Mouse (Mus musculus) embryonic facial prominence, embryonic 13.5 days (tissue): ENCODE measurements around the gene B230104I21Rik. TPM values are rescaled to one million over a fixed set of nuclear protein-coding genes. Genes with fewer than 3 reads are reported as not detected.

Source experiments
- ATAC-seq: fragments of 200-750 bp; cut with Nextera tagmentation; 2 replicates; pipeline ENCODE4 v1.8.0; 2017; ENCODE audit warnings: low read depth; ENCODE audit not compliant: insufficient number of reproducible peaks, insufficient read depth, low FRiP score, low TSS enrichment
- H3K27ac ChIP-seq: fragments of 300-500 bp; sonication (generic); 2 replicates; pipeline ENCODE4 v1.5.1; 2015; ENCODE audit warnings: moderate library complexity, mild to moderate bottlenecking, inconsistent platforms
- H3K27me3 ChIP-seq: fragments of 300-500 bp; sonication (generic); 2 replicates; pipeline ENCODE4 v1.6.1; 2015; ENCODE audit warnings: mild to moderate bottlenecking, inconsistent platforms
- H3K36me3 ChIP-seq: fragments of 300-500 bp; sonication (generic); 2 replicates; pipeline ENCODE4 v1.6.1; 2015; ENCODE audit warnings: mild to moderate bottlenecking, inconsistent platforms
- H3K4me1 ChIP-seq: fragments of 300-500 bp; sonication (generic); 2 replicates; pipeline ENCODE4 v1.6.1; 2015; ENCODE audit warnings: inconsistent platforms
- H3K4me2 ChIP-seq: fragments of 300-500 bp; sonication (generic); 2 replicates; pipeline ENCODE4 v1.6.1; 2015; ENCODE audit warnings: moderate library complexity, mild to moderate bottlenecking, inconsistent platforms
- H3K4me3 ChIP-seq: fragments of 300-500 bp; sonication (generic); 2 replicates; pipeline ENCODE4 v1.5.1; 2015; ENCODE audit warnings: mild to moderate bottlenecking, inconsistent platforms
- H3K9ac ChIP-seq: fragments of 300-500 bp; sonication (generic); 2 replicates; pipeline ENCODE4 v1.6.1; 2015; ENCODE audit warnings: mild to moderate bottlenecking, inconsistent platforms
- H3K9me3 ChIP-seq: fragments of 300-500 bp; sonication (generic); 2 replicates; pipeline ENCODE4 v1.6.1; 2016; ENCODE audit warnings: inconsistent platforms
- WGBS: fragments of 180-500 bp; shearing (Covaris S2); methylation state at CpG from one replicate; pipeline ENCODE4 v1.1.7; 2015; ENCODE audit warnings: mixed read lengths; 5-methylcytosine and 5-hydroxymethylcytosine counted together
- polyA plus RNA-seq: library from polyadenylated mRNA; unstranded; fragments of >200 nt; fragmentation: Nextera tagmentation; extraction: Ambion mirVana; gene quantifications from 2 replicates; pipeline ENCODE4 v1.2.1, GENCODE M21; 2015

B230104I21Rik gene
- polyA plus RNA-seq, 1 experiment from 2014 or later = not detected

DNA sequence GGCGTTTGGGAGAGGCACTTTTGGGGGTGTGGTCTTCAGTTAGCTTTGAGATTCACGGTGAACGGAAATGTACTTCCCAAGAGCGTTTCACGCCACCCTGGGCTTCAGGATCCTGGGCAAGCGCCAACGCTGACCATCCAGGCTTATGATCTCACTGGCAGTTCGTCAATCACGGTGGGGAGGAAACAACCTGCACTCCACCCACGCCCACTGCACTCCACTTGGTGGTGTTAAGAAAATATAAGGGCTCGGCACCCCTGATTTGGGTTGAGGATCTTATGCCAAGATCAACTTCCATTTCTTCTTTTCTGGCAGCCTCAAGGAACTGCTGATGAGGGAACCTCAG lies 22.3 kb upstream of the B230104I21Rik start:
- 64% methylated on average over 11 of the region's 11 CpGs for WGBS
- Histone ChIP-seq H3K9ac (no peak overlapping the region), H3K27ac (peak overlapping the region; percentile 48; the same call in 1 of the 2 replicates)

DNA sequence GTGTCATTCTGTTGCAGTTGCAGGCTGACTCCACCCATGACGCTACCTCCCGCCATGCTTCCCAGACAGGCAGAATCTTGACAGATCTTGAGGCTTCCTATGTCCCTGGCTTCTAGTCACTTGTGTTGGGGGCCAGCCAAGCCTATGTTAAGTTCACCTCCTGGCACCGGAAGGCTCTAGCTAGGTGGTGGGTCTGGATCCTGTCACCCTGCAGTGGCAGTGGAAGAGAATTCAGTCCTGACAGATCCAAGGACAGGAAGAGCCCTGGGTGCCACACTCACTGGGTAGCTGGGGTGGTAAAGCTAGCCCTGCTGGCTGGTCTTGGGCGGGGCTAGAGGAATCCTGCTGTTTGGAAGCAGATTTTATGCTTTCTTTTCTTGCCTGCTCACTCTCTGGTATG lies 10.5 kb upstream of the B230104I21Rik start:
- 75% methylated on average over 4 of the region's 4 CpGs for WGBS
- H3K9ac ChIP-seq = peak overlapping the region; percentile 40; the same call in 1 of the 2 replicates
- H3K4me3 ChIP-seq = no peak overlapping the region
- H3K9me3 ChIP-seq = no peaks in the 10 kb centered on the region
- no peak for ATAC-seq
- no peak overlapping the region for H3K4me2 ChIP-seq
- no peak overlapping the region for H3K27ac ChIP-seq
- H3K27me3 ChIP-seq = 0 out of 2 replicates have a peak, but pooled peaks cover 3% of the 10 kb centered on the region
- peaks cover 18% of the 10 kb centered on the region for H3K4me1 ChIP-seq
- peaks cover 52% of the 10 kb centered on the region for H3K36me3 ChIP-seq

More for the DNA sequence above, 22.3 kb upstream of the B230104I21Rik start:
- Histone ChIP-seq H3K4me3 (no peak overlapping the region), H3K27me3 (no peaks in the 10 kb centered on the region), H3K36me3 (peaks cover 7% of the 10 kb centered on the region), H3K4me1 (0 out of 2 replicates have a peak, but pooled peaks cover 3% of the 10 kb centered on the region), H3K4me2 (no peak overlapping the region), H3K9me3 (no peaks in the 10 kb centered on the region)
- no peak for ATAC-seq

DNA sequence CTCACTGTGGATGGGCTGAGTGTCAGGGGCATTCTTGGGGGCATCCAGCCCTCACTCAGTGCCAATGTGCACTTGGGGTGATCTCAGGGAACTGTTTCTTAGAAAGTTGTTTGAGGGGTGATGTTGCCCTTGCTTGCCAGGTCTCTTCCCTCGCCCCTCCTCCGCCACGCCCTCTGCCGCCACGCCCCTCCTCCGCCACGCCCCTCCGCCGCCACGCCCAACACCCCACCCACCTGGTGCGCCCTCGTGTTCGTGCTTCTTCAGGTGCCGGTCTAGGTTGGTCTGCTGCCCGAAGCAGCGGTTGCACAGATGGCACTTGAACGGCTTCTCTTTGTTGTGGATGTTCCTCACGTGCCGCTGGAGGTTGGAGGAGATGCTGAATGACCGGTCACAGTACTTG lies 7.5 kb upstream of the B230104I21Rik start:
- peaks cover 25% of the 10 kb centered on the region for H3K36me3 ChIP-seq
- peaks cover 6% of the 10 kb centered on the region; the same call in 1 of the 2 replicates for H3K27me3 ChIP-seq
- ATAC-seq = no peak
- H3K4me1 ChIP-seq = peaks cover 30% of the 10 kb centered on the region
- WGBS = 6% methylated on average over 20 of the region's 20 CpGs
- H3K9ac ChIP-seq = no peak overlapping the region
- H3K9me3 ChIP-seq = no peaks in the 10 kb centered on the region
- no peak overlapping the region for H3K4me3 ChIP-seq
- H3K4me2 ChIP-seq = peak overlapping the region; percentile 24
- no peak overlapping the region for H3K27ac ChIP-seq

DNA sequence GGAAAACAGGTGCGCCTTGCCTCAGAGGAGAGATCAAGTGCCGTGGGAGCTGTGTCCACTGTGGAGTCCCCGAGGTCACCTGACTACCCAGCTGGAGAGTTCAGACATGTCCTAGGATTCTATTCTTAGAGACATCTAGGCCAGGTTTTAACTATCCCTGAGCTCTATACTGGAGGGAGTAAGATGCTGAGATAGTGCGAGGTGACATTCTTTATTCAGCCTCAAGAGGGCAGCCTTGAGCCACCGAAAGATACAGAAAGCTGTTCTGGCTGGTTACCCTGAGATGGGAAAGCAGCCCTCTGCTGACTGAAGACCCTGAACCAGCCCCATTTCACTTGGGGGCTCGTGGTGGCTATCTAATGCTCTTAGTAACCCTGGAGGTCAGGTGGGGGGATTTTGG lies 7.1 kb upstream of the B230104I21Rik start:
- Histone ChIP-seq H3K27me3 (peaks cover 6% of the 10 kb centered on the region; the same call in 1 of the 2 replicates), H3K4me2 (peak overlapping the region; percentile 24), H3K9me3 (no peaks in the 10 kb centered on the region), H3K4me3 (no peak overlapping the region), H3K9ac (no peak overlapping the region), H3K4me1 (peaks cover 30% of the 10 kb centered on the region), H3K36me3 (peaks cover 22% of the 10 kb centered on the region), H3K27ac (peak overlapping the region; percentile 68; the same call in 1 of the 2 replicates)
- no peak for ATAC-seq
- WGBS = 6% methylated on average over 6 of the region's 6 CpGs

DNA sequence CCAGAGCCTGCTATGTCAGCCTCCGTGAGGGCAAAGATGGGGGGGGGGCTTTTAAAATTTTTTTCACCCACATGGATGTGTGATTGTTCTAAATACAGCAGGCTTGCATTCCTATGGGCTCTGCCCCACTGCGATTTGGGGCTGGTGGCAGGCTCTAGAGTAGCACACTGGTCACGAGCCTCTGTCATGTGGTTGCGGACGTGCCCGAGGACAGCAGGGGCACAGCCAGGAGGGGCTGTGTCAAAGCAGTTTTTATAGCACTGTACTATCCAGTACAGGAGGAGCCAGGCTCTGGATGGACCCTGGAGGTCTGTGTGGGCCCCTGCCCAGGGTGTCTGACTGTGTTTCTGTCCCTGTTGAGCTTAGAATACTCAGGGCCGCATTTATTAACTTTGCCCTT lies 5.9 kb upstream of the B230104I21Rik start:
- ATAC-seq = no peak
- Histone ChIP-seq H3K9ac (no peak overlapping the region), H3K4me2 (no peak overlapping the region), H3K27ac (no peak overlapping the region), H3K36me3 (peaks cover 20% of the 10 kb centered on the region; the same call in 1 of the 2 replicates), H3K4me3 (no peak overlapping the region), H3K4me1 (peaks cover 35% of the 10 kb centered on the region), H3K9me3 (no peaks in the 10 kb centered on the region), H3K27me3 (peaks cover 6% of the 10 kb centered on the region; the same call in 1 of the 2 replicates)
- 84% methylated on average over 7 of the region's 7 CpGs for WGBS

DNA sequence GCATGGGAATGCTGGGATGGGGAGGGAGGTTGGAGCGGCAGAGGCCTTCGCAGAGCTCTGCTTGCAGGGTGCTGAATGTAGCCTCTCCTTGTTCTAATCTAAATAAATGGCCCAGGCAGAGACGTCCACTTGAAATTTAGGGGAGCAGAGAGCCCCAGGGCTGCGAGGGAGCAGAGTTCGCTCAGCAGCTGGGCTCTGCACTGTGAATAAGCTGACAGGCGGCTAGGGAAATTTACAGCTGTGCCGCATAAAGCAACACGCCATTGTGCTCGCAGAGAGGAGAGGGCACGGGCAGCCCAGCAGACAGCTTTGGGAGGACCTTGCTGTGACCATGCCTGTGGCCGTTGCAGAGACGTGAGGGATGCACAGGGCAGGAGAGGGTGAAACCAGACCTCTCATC lies 4.7 kb upstream of the B230104I21Rik start:
- Histone ChIP-seq H3K4me1 (peaks cover 35% of the 10 kb centered on the region), H3K9me3 (no peaks in the 10 kb centered on the region), H3K36me3 (peaks cover 13% of the 10 kb centered on the region; the same call in 1 of the 2 replicates), H3K27ac (no peak overlapping the region), H3K9ac (no peak overlapping the region), H3K4me3 (no peak overlapping the region), H3K4me2 (no peak overlapping the region), H3K27me3 (peaks cover 11% of the 10 kb centered on the region; the same call in 1 of the 2 replicates)
- ATAC-seq = no peak
- 41% methylated on average over 12 of the region's 12 CpGs for WGBS

DNA sequence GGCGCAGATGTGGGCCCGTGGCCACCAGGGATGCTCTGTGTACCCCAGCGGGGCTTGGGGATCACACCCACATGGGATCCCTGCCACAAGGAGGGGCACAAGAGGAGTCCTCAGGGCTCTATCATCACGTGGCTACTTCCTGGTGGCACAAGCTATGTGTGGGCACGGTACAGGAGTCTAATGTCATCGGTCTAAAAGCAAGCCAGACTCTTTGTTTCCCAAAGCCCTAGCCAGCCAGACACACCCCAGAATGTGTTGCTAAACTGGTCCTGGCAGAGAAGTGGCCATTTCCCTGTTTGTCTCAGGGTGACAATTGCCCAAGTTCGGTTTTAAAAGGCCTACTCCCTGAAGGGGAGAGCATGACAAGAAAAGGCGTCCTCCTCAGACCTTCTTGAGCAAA lies 2.6 kb upstream of the B230104I21Rik start:
- no peaks in the 10 kb centered on the region for H3K9me3 ChIP-seq
- no peak overlapping the region for H3K27ac ChIP-seq
- peaks cover 44% of the 10 kb centered on the region for H3K4me1 ChIP-seq
- 64% methylated on average over 8 of the region's 8 CpGs for WGBS
- H3K36me3 ChIP-seq = 0 out of 2 replicates have a peak, but pooled peaks cover 8% of the 10 kb centered on the region
- H3K9ac ChIP-seq = no peak overlapping the region
- no peak overlapping the region for H3K4me3 ChIP-seq
- H3K27me3 ChIP-seq = peaks cover 8% of the 10 kb centered on the region; the same call in 1 of the 2 replicates
- no peak for ATAC-seq
- H3K4me2 ChIP-seq = no peak overlapping the region

DNA sequence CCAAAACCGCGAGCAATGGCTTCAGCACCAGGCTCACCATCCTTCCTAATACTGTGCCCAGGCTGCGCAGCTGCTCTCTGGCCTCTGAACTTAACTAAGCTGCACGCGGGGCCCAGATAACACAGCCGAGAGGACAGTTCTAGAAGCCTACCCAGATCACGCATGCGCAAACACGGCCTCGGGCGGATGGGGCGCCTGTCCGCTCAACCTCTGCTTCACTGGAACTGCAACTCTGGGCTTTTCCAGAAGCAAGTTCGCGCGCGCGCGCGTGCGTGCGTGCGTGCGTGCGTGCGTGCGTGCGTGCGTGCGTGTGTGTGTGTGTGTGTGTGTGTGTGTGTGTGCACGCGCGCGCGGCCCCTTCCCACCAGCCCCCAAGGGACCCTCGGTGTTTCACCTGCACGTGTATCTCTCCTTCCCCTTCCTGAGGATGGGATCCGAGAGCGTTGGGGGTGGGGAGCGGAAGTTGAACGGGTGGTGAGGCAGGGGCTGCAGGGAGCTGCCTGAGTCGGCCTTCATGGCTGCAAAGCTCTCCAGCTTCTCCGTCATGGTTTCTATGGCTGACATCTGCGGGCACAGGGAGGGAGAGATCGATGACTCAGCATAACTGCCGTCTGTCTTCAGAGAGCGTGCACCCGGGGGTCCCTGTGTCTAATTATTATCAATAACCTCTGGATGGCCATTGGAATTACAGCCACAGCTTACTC lies 1.1 kb upstream of the B230104I21Rik start:
- Histone ChIP-seq H3K27ac (no peak overlapping the region), H3K36me3 (0 out of 2 replicates have a peak, but pooled peaks cover 12% of the 10 kb centered on the region), H3K4me3 (peak overlapping the region; percentile 13), H3K4me1 (peaks cover 30% of the 10 kb centered on the region), H3K9me3 (no peaks in the 10 kb centered on the region), H3K9ac (peak overlapping the region; percentile 40; the same call in 1 of the 2 replicates), H3K27me3 (peaks cover 8% of the 10 kb centered on the region; the same call in 1 of the 2 replicates), H3K4me2 (peak overlapping the region; percentile 46)
- no peak for ATAC-seq
- WGBS = 69% methylated on average over 46 of the region's 48 CpGs

DNA sequence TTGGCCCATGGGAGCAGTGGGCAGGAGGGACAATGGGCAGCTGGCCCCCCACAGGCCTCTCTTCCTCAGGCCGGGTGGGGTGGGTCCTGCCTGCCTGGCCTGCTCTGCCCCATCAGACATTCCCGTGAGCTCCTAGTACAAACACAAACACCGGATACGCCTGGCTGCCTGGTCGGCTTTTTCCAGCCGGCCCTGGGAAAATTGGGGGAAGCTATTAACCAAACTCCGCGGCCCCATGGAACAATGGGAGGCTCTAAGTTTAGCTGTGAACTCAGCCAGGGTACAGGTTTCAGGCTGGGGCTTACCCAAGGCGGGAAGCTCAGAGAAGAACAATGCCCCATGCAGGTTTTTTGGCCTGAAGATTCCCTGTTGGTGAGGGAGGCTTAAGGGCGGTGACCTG lies 723 bp downstream of the B230104I21Rik start:
- Histone ChIP-seq H3K9me3 (no peaks in the 10 kb centered on the region), H3K27me3 (peaks cover 8% of the 10 kb centered on the region; the same call in 1 of the 2 replicates), H3K4me3 (no peak overlapping the region), H3K4me2 (no peak overlapping the region), H3K36me3 (peaks cover 30% of the 10 kb centered on the region), H3K4me1 (peaks cover 19% of the 10 kb centered on the region), H3K27ac (peak overlapping the region; percentile 33; the same call in 1 of the 2 replicates), H3K9ac (peak overlapping the region; percentile 36; the same call in 1 of the 2 replicates)
- 29% methylated on average over 10 of the region's 10 CpGs for WGBS
- ATAC-seq = no peak

DNA sequence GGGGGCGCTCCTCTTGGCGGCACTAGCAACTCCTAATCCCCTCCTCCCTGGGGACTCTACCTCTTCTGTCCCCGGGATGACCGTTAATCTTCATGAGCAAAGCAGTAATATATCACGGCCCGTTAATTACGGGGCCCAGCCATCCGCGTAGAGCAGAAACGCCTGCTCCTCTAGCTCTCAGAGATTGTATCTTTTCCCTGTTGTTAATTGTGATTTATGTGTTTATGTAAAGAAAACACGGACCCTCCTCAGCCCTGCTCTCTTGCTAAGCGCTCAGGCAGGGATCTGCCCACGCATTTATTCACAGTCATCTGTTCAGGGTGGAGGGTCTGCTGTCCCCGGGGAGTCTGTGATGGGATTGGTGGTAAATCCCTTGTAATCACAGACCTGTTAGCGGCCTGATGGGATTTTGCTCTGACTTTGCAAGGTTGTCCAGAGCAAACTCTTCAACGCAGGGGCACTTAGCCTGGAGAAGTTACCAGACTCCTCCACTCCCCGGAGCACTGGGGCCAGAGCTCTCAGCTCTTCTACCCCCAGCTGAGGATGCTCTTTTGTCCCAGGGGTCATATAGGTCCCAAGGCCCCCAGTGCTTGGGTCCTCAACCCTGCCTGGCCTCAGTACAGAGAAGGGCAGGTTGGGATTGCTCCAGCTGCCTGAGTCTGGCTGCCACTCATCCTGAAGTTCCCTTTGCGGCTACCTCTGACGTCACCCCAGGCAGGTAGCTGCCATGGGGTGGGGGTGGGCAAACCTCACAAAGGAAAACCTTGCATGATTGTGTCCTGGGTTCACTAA lies 11.0 kb downstream of the B230104I21Rik start:
- Histone ChIP-seq H3K4me1 (peaks cover 21% of the 10 kb centered on the region), H3K27me3 (no peaks in the 10 kb centered on the region), H3K36me3 (peaks cover 35% of the 10 kb centered on the region), H3K4me2 (no peak overlapping the region), H3K9me3 (no peaks in the 10 kb centered on the region), H3K27ac (no peak overlapping the region), H3K9ac (0 out of 2 replicates have a peak overlapping the region, but pooled peaks have one; percentile 27), H3K4me3 (no peak overlapping the region)
- WGBS = 54% methylated on average over 19 of the region's 19 CpGs
- ATAC-seq = no peak

DNA sequence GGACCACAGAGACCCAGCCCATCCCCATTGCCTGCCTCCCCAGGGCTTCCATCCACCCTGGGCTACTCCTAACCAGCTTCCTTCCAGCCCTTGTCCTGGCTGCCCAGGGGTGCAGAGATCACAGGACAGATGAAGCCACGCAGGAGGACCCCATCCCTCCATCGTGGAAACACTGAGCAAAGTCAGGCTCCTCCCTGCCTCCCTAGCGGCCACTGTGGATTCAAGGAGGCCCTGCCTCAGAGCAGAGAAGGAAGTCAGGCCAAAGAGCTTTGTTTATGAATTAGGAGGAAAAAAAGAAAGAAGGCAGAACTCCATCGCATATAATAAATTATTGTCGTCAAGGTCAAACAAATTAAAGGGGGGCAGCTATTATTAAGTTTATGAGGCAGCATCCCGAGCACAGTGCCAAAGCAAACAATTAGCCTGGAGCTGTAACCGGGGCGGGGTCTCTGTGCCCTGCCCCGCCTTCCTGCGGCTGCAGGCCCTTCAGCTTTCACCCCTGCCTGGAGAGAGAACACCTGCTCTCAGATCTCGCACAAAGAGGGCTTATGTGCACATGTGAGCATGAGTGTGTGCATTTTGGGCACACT lies 12.4 kb downstream of the B230104I21Rik start:
- Histone ChIP-seq H3K4me2 (no peak overlapping the region), H3K36me3 (peaks cover 23% of the 10 kb centered on the region), H3K9me3 (no peaks in the 10 kb centered on the region), H3K27me3 (no peaks in the 10 kb centered on the region), H3K4me3 (no peak overlapping the region), H3K4me1 (peaks cover 21% of the 10 kb centered on the region), H3K9ac (no peak overlapping the region), H3K27ac (peak overlapping the region; percentile 39; the same call in 1 of the 2 replicates)
- 67% methylated on average over 11 of the region's 11 CpGs for WGBS
- no peak for ATAC-seq
